In the genomic region with DNA sequence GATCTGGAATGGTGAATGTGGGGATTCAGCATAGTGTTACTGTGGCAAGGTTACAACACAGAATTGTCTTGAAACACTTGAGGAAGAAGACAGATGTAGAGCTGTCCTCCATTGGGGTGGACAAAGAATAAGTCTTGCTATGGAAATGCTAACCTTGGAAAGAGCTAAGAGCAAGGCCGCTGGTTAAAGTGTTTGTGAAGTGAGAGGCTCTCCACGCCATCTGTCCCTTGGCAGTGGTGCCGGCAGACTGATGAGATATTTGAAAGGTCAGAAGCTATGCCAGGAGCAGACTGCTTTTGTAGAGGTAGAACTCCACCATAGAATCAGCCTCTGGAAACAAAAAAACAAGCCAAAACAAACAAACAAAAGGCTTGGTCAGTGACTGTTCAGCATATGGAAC, we compare ENCODE assay signal across 9 mouse cellular contexts. TPM values are rescaled to one million over a fixed set of nuclear protein-coding genes. Genes with fewer than 3 reads are reported as not detected.
A peak's percentile ranks its signal among the peaks of the same experiment; 100 is the strongest.
DNase-seq lines count a peak whose midpoint lies in the region; ATAC-seq lines count a peak whose summit lies in the region.
"Had no signal": no experiment of that assay in that cellular context is flagged by ENCODE, and none has a peak within 500 bp of the region (broad histone marks: within the 10 kb centered on the region; RNA-seq: fewer than 3 reads in every experiment).

No protein-coding gene starts in this region.

- peak overlapping the region; percentile 88 for H3K27ac ChIP-seq in heart, embryonic 10.5 days
- H3K27ac ChIP-seq in midbrain, embryonic 16.5 days (ENCODE audit: low read length) = no peak overlapping the region

- DNase-seq in gastrocnemius, adult 18-20 months (ENCODE audit: low spot score) = peak; percentile 56
- no peak for DNase-seq in gastrocnemius, postnatal 10 days
- peak; percentile 14 for DNase-seq in ovary, adult 18-20 months (ENCODE audit: low spot score)
- no peak for DNase-seq in ovary, postnatal 14 days (ENCODE audit: low spot score)
- DNase-seq in heart, embryonic 10.5 days (ENCODE audit: low spot score) = no peak
- no peak for DNase-seq in natural killer cell, adult 2 months (ENCODE audit: low spot score in 2 of 2)
- no peak for DNase-seq in kidney, adult 11 months

- H3K9ac ChIP-seq in midbrain, embryonic 16.5 days (ENCODE audit: low read depth, low read length) = no peak overlapping the region

- H3K4me1 ChIP-seq in heart, embryonic 10.5 days = peaks cover 51% of the 10 kb centered on the region
- H3K4me1 ChIP-seq in midbrain, embryonic 16.5 days (ENCODE audit: control insufficient read depth, insufficient read depth, low read length) = no peaks in the 10 kb centered on the region

- no peaks in the 10 kb centered on the region for H3K9me3 ChIP-seq in heart, embryonic 10.5 days
- no peaks in the 10 kb centered on the region for H3K9me3 ChIP-seq in midbrain, embryonic 16.5 days (replicated peaks; ENCODE audit: control insufficient read depth, low read length, poor library complexity, severe bottlenecking)

- WGBS in heart, embryonic 10.5 days = 50% methylated on average over 3 of the region's 3 CpGs
- WGBS in midbrain, embryonic 16.5 days = 60% methylated on average over 3 of the region's 3 CpGs

- ATAC-seq in midbrain, embryonic 16.5 days = no peak

- H3K4me3 ChIP-seq in heart, embryonic 10.5 days = peak overlapping the region; percentile 24; the same call in 1 of the 2 replicates
- no peak overlapping the region for H3K4me3 ChIP-seq in midbrain, embryonic 16.5 days (ENCODE audit: low read depth, low read length)
- H3K4me3 ChIP-seq: erythroblast, embryonic 14.5 days had no signal

- H3K27me3 ChIP-seq in heart, embryonic 10.5 days (ENCODE audit: insufficient read depth, poor library complexity, severe bottlenecking) = no peaks in the 10 kb centered on the region
- H3K27me3 ChIP-seq in midbrain, embryonic 16.5 days (ENCODE audit: control insufficient read depth, insufficient read depth, low read depth, low read length) = no peaks in the 10 kb centered on the region

- H3K36me3 ChIP-seq in heart, embryonic 10.5 days = peaks cover 21% of the 10 kb centered on the region
- no peaks in the 10 kb centered on the region for H3K36me3 ChIP-seq in midbrain, embryonic 16.5 days (ENCODE audit: control insufficient read depth, insufficient read depth, low read length)

- H3K4me2 ChIP-seq in midbrain, embryonic 16.5 days (ENCODE audit: low read length) = no peak overlapping the region

RNA-seq across cellular contexts. Expression of gene Ranbp2, which starts 50.1 kb away (rescaled TPM):
- 10 to 100 TPM; 42.0 to 47.0 TPM for total RNA-seq in gastrocnemius, adult 18-20 months (2021)
- 10 to 100 TPM; 52.6 to 59.6 TPM for total RNA-seq in gastrocnemius, postnatal 10 days (2021)
- polyA plus RNA-seq in heart, embryonic 10.5 days (2016; fragmentation: Nextera tagmentation; extraction: Ambion mirVana) = 20.2 and 24.2 TPM in 2 replicates
- polyA plus RNA-seq in midbrain, embryonic 16.5 days (2015; fragmentation: Nextera tagmentation; extraction: Ambion mirVana) = 14.2 and 18.6 TPM in 2 replicates

Comparison
In these comparisons a context has a peak if more than half of its experiments do, and no peak if none do; other contexts are left out.
1. DNase-seq: peak in gastrocnemius, adult 18-20 months (single experiment) and ovary, adult 18-20 months (single experiment); none in gastrocnemius, postnatal 10 days (single experiment), ovary, postnatal 14 days (single experiment), heart, embryonic 10.5 days (single experiment), natural killer cell, adult 2 months (0 of 2) and kidney, adult 11 months (single experiment).